Mouse (Mus musculus): ENCODE data around the gene Vps54. TPM values are rescaled to one million over a fixed set of nuclear protein-coding genes. Genes with fewer than 3 reads are reported as not detected.
"Not testable (repeated sequence)": the region's sequence is repeated elsewhere in the genome, so short reads cannot be mapped to it uniquely, and the experiment has no call there.

Vps54 gene
- total RNA-seq (2014; rRNA removed) (30.2 and 39.5 TPM in 2 replicates), polyA plus RNA-seq (2015; fragmentation: Nextera tagmentation; extraction: Ambion mirVana) (5.6 and 6.4 TPM in 2 replicates)

GRCm38 (mm10) chr11:21239021-21239661 lies at the start of gene Vps54:
Gene Vps54, plus strand, starts transcription at chr11:21239281.
- H3K4me2 ChIP-seq (ENCODE audit: low read depth, low read length, poor library complexity, severe bottlenecking): peak within 1 kb of the TSS; percentile 70
- H3K36me3 ChIP-seq (ENCODE audit: insufficient read depth, low read length): no peaks in the 10 kb centered on the region
- no peaks in the 10 kb centered on the region for H3K9me3 ChIP-seq (ENCODE audit: low read length)
- ATAC-seq (ENCODE audit: low FRiP score) (peak; percentile 86), DNase-seq (ENCODE audit: low spot score) (peak; percentile 42)
- under 1% methylated on average over 50 of the region's 84 CpGs for WGBS
- no peaks in the 10 kb centered on the region for H3K27me3 ChIP-seq (ENCODE audit: insufficient read depth, low read length)
- H3K4me3 ChIP-seq (ENCODE audit: low read depth, low read length): peak within 1 kb of the TSS; percentile 92
- H3K4me1 ChIP-seq (ENCODE audit: insufficient read depth, low read length): no peaks in the 10 kb centered on the region
- peak within 1 kb of the TSS; percentile 99 for H3K9ac ChIP-seq (replicated peaks; ENCODE audit: low read length, poor library complexity, severe bottlenecking)
- peak within 1 kb of the TSS; percentile 98 for H3K27ac ChIP-seq (ENCODE audit: low read depth, low read length)
- TF ChIP-seq CTCF (IDR thresholded peaks at IDR 0.05): no peak

GRCm38 (mm10) chr11:21191821-21192220 lies 47.3 kb upstream of the Vps54 start:
- H3K4me1 ChIP-seq (ENCODE audit: insufficient read depth, low read length); H3K36me3 ChIP-seq (ENCODE audit: insufficient read depth, low read length); DNase-seq (ENCODE audit: low spot score); H3K9ac ChIP-seq (replicated peaks; ENCODE audit: low read length, poor library complexity, severe bottlenecking); H3K9me3 ChIP-seq (ENCODE audit: low read length); H3K4me2 ChIP-seq (ENCODE audit: low read depth, low read length, poor library complexity, severe bottlenecking); H3K27ac ChIP-seq (ENCODE audit: low read depth, low read length); ATAC-seq (ENCODE audit: low FRiP score); H3K27me3 ChIP-seq (ENCODE audit: insufficient read depth, low read length); H3K4me3 ChIP-seq (ENCODE audit: low read depth, low read length): not testable (repeated sequence)
- WGBS: 90% methylated on average over 8 of the region's 8 CpGs

GRCm38 (mm10) chr11:21194851-21195250 lies 44.2 kb upstream of the Vps54 start:
- Histone ChIP-seq H3K9ac (replicated peaks; ENCODE audit: low read length, poor library complexity, severe bottlenecking) (no peak overlapping the region), H3K27me3 (ENCODE audit: insufficient read depth, low read length) (no peaks in the 10 kb centered on the region), H3K27ac (ENCODE audit: low read depth, low read length) (no peak overlapping the region), H3K4me2 (ENCODE audit: low read depth, low read length, poor library complexity, severe bottlenecking) (no peak overlapping the region), H3K4me3 (ENCODE audit: low read depth, low read length) (no peak overlapping the region), H3K4me1 (ENCODE audit: insufficient read depth, low read length) (no peaks in the 10 kb centered on the region), H3K9me3 (ENCODE audit: low read length) (no peaks in the 10 kb centered on the region), H3K36me3 (ENCODE audit: insufficient read depth, low read length) (no peaks in the 10 kb centered on the region)
- DNase-seq (ENCODE audit: low spot score) (no peak), ATAC-seq (ENCODE audit: low FRiP score) (no peak)
- no peak for TF ChIP-seq CTCF (IDR thresholded peaks at IDR 0.05)
- 96% methylated on average over 3 of the region's 3 CpGs for WGBS

- WGBS: 81% methylated on average over 2 of the region's 2 CpGs
- ATAC-seq (ENCODE audit: low FRiP score) (no peak), DNase-seq (ENCODE audit: low spot score) (no peak)
- no peak overlapping the region for H3K4me2 ChIP-seq (ENCODE audit: low read depth, low read length, poor library complexity, severe bottlenecking)
- no peaks in the 10 kb centered on the region for H3K4me1 ChIP-seq (ENCODE audit: insufficient read depth, low read length)
- H3K27me3 ChIP-seq (ENCODE audit: insufficient read depth, low read length): no peaks in the 10 kb centered on the region
- no peak for TF ChIP-seq CTCF (IDR thresholded peaks at IDR 0.05)
- no peak overlapping the region for H3K4me3 ChIP-seq (ENCODE audit: low read depth, low read length)
- H3K36me3 ChIP-seq (ENCODE audit: insufficient read depth, low read length): no peaks in the 10 kb centered on the region
- H3K27ac ChIP-seq (ENCODE audit: low read depth, low read length): no peak overlapping the region
- H3K9ac ChIP-seq (replicated peaks; ENCODE audit: low read length, poor library complexity, severe bottlenecking): no peak overlapping the region
- no peaks in the 10 kb centered on the region for H3K9me3 ChIP-seq (ENCODE audit: low read length)
Observed at GRCm38 (mm10) chr11:21209046-21209445, 30.0 kb upstream of the Vps54 start.

- not testable (repeated sequence) for H3K9me3 ChIP-seq (ENCODE audit: low read length); H3K36me3 ChIP-seq (ENCODE audit: insufficient read depth, low read length); H3K4me1 ChIP-seq (ENCODE audit: insufficient read depth, low read length); DNase-seq (ENCODE audit: low spot score); H3K27me3 ChIP-seq (ENCODE audit: insufficient read depth, low read length); H3K27ac ChIP-seq (ENCODE audit: low read depth, low read length); H3K9ac ChIP-seq (replicated peaks; ENCODE audit: low read length, poor library complexity, severe bottlenecking); H3K4me2 ChIP-seq (ENCODE audit: low read depth, low read length, poor library complexity, severe bottlenecking); ATAC-seq (ENCODE audit: low FRiP score); H3K4me3 ChIP-seq (ENCODE audit: low read depth, low read length)
- 89% methylated on average over 9 of the region's 9 CpGs for whole genome bisulfite sequencing
Observed at GRCm38 (mm10) chr11:21209701-21210100, 29.4 kb upstream of the Vps54 start.

GRCm38 (mm10) chr11:21217419-21217818 lies 21.7 kb upstream of the Vps54 start:
- ATAC-seq (ENCODE audit: low FRiP score) (no peak), DNase-seq (ENCODE audit: low spot score) (peak; percentile 7)
- Histone ChIP-seq H3K4me2 (ENCODE audit: low read depth, low read length, poor library complexity, severe bottlenecking) (no peak overlapping the region), H3K36me3 (ENCODE audit: insufficient read depth, low read length) (no peaks in the 10 kb centered on the region), H3K4me1 (ENCODE audit: insufficient read depth, low read length) (no peaks in the 10 kb centered on the region), H3K27me3 (ENCODE audit: insufficient read depth, low read length) (no peaks in the 10 kb centered on the region), H3K9me3 (ENCODE audit: low read length) (no peaks in the 10 kb centered on the region), H3K4me3 (ENCODE audit: low read depth, low read length) (no peak overlapping the region), H3K9ac (replicated peaks; ENCODE audit: low read length, poor library complexity, severe bottlenecking) (no peak overlapping the region), H3K27ac (ENCODE audit: low read depth, low read length) (no peak overlapping the region)
- WGBS: 89% methylated on average over 3 of the region's 3 CpGs
- TF ChIP-seq CTCF (IDR thresholded peaks at IDR 0.05): no peak
